Mouse (Mus musculus): ENCODE measurements around the gene Fcer2a. TPM values are rescaled to one million over a fixed set of nuclear protein-coding genes. Genes with fewer than 3 reads are reported as not detected.

Fcer2a gene
- polyA plus RNA-seq, 1 experiment from 2014 or later, result not detected

DNA sequence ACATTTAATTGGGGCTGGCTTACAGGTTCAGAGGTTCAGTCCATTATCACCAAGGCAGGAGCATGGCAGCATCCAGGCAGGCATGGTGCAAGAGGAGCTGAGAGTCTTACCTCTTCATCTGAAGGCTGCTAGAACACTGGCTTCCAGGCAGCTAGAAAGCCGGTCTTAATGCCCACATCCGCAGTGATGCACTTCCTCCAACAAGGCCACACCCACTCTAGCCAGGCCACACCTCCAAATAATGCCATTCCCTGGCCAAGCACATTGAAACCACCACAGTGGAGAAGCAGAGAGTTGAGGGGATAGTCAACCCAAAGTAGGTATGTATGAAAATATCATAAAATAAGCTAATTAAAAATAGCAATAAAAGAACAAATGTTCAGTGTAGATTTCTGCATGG lies 23.6 kb downstream of the Fcer2a start:
- Histone ChIP-seq H3K27ac (ENCODE audit: low read length) (no peak overlapping the region), H3K27me3 (ENCODE audit: control insufficient read depth, insufficient read depth, low read length) (no peaks in the 10 kb centered on the region), H3K9me3 (ENCODE audit: control insufficient read depth, low read depth, low read length) (no peaks in the 10 kb centered on the region), H3K4me3 (ENCODE audit: low read depth, low read length) (no peak overlapping the region), H3K36me3 (ENCODE audit: control insufficient read depth, insufficient read depth, low read length) (no peaks in the 10 kb centered on the region), H3K9ac (replicated peaks; ENCODE audit: low read depth, low read length) (no peak overlapping the region), H3K4me1 (ENCODE audit: control insufficient read depth, insufficient read depth, low read length) (no peaks in the 10 kb centered on the region), H3K4me2 (replicated peaks; ENCODE audit: low read depth, low read length) (no peak overlapping the region)
- WGBS, result 77% methylated on average over 2 of the region's 2 CpGs
- no peak for ATAC-seq (ENCODE audit: insufficient number of reproducible peaks, insufficient read depth, low FRiP score, low read depth)

- WGBS, result 69% methylated on average over 6 of the region's 6 CpGs
- H3K9me3 ChIP-seq (ENCODE audit: control insufficient read depth, low read depth, low read length), result no peaks in the 10 kb centered on the region
- no peak for ATAC-seq (ENCODE audit: insufficient number of reproducible peaks, insufficient read depth, low FRiP score, low read depth)
- no peaks in the 10 kb centered on the region for H3K4me1 ChIP-seq (ENCODE audit: control insufficient read depth, insufficient read depth, low read length)
- H3K27me3 ChIP-seq (ENCODE audit: control insufficient read depth, insufficient read depth, low read length), result no peaks in the 10 kb centered on the region
- no peaks in the 10 kb centered on the region for H3K36me3 ChIP-seq (ENCODE audit: control insufficient read depth, insufficient read depth, low read length)
- no peak within 1 kb of the TSS for H3K4me2 ChIP-seq (replicated peaks; ENCODE audit: low read depth, low read length)
- H3K4me3 ChIP-seq (ENCODE audit: low read depth, low read length), result no peak within 1 kb of the TSS
- no peak within 1 kb of the TSS for H3K27ac ChIP-seq (ENCODE audit: low read length)
- no peak within 1 kb of the TSS for H3K9ac ChIP-seq (replicated peaks; ENCODE audit: low read depth, low read length)
These were observed 28.5 kb downstream of the Fcer2a start, which contains the start of gene Mcemp1 for GRCm38 (mm10) chr8:3665507-3665906. Gene Mcemp1 (plus strand): TSS chr8:3665754.

- 62% methylated on average over 5 of the region's 5 CpGs for WGBS
- no peak overlapping the region for H3K27ac ChIP-seq (ENCODE audit: low read length)
- no peaks in the 10 kb centered on the region for H3K27me3 ChIP-seq (ENCODE audit: control insufficient read depth, insufficient read depth, low read length)
- H3K9me3 ChIP-seq (ENCODE audit: control insufficient read depth, low read depth, low read length), result no peaks in the 10 kb centered on the region
- no peak overlapping the region for H3K9ac ChIP-seq (replicated peaks; ENCODE audit: low read depth, low read length)
- H3K36me3 ChIP-seq (ENCODE audit: control insufficient read depth, insufficient read depth, low read length), result no peaks in the 10 kb centered on the region
- no peak overlapping the region for H3K4me3 ChIP-seq (ENCODE audit: low read depth, low read length)
- H3K4me2 ChIP-seq (replicated peaks; ENCODE audit: low read depth, low read length), result no peak overlapping the region
- no peaks in the 10 kb centered on the region for H3K4me1 ChIP-seq (ENCODE audit: control insufficient read depth, insufficient read depth, low read length)
- ATAC-seq (ENCODE audit: insufficient number of reproducible peaks, insufficient read depth, low FRiP score, low read depth), result no peak
These were observed 29.6 kb downstream of the Fcer2a start for GRCm38 (mm10) chr8:3664405-3664804.

GRCm38 (mm10) chr8:3660889-3661288 lies 33.1 kb downstream of the Fcer2a start:
- ATAC-seq (ENCODE audit: insufficient number of reproducible peaks, insufficient read depth, low FRiP score, low read depth), result no peak
- no peak overlapping the region for H3K4me3 ChIP-seq (ENCODE audit: low read depth, low read length)
- no peak overlapping the region for H3K27ac ChIP-seq (ENCODE audit: low read length)
- no peaks in the 10 kb centered on the region for H3K36me3 ChIP-seq (ENCODE audit: control insufficient read depth, insufficient read depth, low read length)
- no peaks in the 10 kb centered on the region for H3K27me3 ChIP-seq (ENCODE audit: control insufficient read depth, insufficient read depth, low read length)
- H3K4me2 ChIP-seq (replicated peaks; ENCODE audit: low read depth, low read length), result no peak overlapping the region
- H3K9me3 ChIP-seq (ENCODE audit: control insufficient read depth, low read depth, low read length), result no peaks in the 10 kb centered on the region
- WGBS, result 78% methylated on average over 8 of the region's 8 CpGs
- no peak overlapping the region for H3K9ac ChIP-seq (replicated peaks; ENCODE audit: low read depth, low read length)
- no peaks in the 10 kb centered on the region for H3K4me1 ChIP-seq (ENCODE audit: control insufficient read depth, insufficient read depth, low read length)

GRCm38 (mm10) chr8:3656725-3657381 lies 37.1 kb downstream of the Fcer2a start:
- Histone ChIP-seq H3K9ac (replicated peaks; ENCODE audit: low read depth, low read length) (no peak overlapping the region), H3K4me3 (ENCODE audit: low read depth, low read length) (no peak overlapping the region), H3K36me3 (ENCODE audit: control insufficient read depth, insufficient read depth, low read length) (no peaks in the 10 kb centered on the region), H3K27me3 (ENCODE audit: control insufficient read depth, insufficient read depth, low read length) (no peaks in the 10 kb centered on the region), H3K4me2 (replicated peaks; ENCODE audit: low read depth, low read length) (no peak overlapping the region), H3K27ac (ENCODE audit: low read length) (no peak overlapping the region), H3K4me1 (ENCODE audit: control insufficient read depth, insufficient read depth, low read length) (no peaks in the 10 kb centered on the region), H3K9me3 (ENCODE audit: control insufficient read depth, low read depth, low read length) (no peaks in the 10 kb centered on the region)
- WGBS, result 27% methylated on average over 7 of the region's 7 CpGs
- no peak; the same call in 1 of the 2 replicates for ATAC-seq (ENCODE audit: insufficient number of reproducible peaks, insufficient read depth, low FRiP score, low read depth)

GRCm38 (mm10) chr8:3655526-3655925 lies 38.4 kb downstream of the Fcer2a start, which contains the start of gene Retn:
Gene Retn (plus strand): TSS chr8:3655770.
- H3K9ac ChIP-seq (replicated peaks; ENCODE audit: low read depth, low read length), result no peak within 1 kb of the TSS
- no peak for ATAC-seq (ENCODE audit: insufficient number of reproducible peaks, insufficient read depth, low FRiP score, low read depth)
- H3K27ac ChIP-seq (ENCODE audit: low read length), result no peak within 1 kb of the TSS
- no peaks in the 10 kb centered on the region for H3K27me3 ChIP-seq (ENCODE audit: control insufficient read depth, insufficient read depth, low read length)
- no peaks in the 10 kb centered on the region for H3K9me3 ChIP-seq (ENCODE audit: control insufficient read depth, low read depth, low read length)
- H3K4me3 ChIP-seq (ENCODE audit: low read depth, low read length), result no peak within 1 kb of the TSS
- H3K4me2 ChIP-seq (replicated peaks; ENCODE audit: low read depth, low read length), result no peak within 1 kb of the TSS
- H3K36me3 ChIP-seq (ENCODE audit: control insufficient read depth, insufficient read depth, low read length), result no peaks in the 10 kb centered on the region
- 66% methylated on average over 3 of the region's 3 CpGs for WGBS
- H3K4me1 ChIP-seq (ENCODE audit: control insufficient read depth, insufficient read depth, low read length), result no peaks in the 10 kb centered on the region

DNA sequence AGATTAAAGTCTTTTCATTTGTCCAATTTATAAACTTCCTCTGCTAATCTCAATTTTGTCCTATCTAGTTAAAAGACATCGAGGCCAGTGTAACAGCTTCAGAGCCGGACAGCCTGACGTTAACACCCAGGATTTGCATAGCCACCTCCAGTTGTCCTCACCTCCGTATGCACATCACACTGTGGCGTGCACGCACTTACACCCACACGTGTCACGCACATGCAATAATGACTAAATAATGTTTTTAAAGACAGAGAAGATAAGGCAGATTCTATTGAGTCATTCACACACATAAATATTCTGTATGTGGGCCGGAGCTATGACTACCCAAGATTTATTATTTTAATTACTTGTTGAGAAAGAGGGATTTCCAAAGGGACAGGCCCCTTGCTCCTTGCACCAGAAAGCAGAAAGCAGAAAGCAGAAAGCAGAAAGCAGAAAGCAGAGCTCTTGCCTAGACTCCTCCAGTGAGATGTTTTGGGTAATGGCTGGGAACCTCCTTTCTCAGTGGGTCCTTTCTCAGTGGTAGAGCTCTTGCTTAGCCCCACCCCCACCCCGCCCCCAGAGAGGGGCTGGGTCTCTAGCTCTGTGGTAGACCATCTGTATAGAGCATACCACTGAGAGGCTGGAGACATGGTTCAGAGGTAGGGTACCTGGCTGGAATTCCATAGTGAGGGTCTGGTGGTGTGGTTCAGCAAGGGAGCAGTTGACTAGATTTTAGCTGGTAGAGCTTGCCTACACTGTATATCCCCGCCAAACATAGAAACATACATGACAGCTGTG lies 39.1 kb downstream of the Fcer2a start:
- 68% methylated on average over 11 of the region's 11 CpGs for WGBS
- no peaks in the 10 kb centered on the region for H3K36me3 ChIP-seq (ENCODE audit: control insufficient read depth, insufficient read depth, low read length)
- no peak overlapping the region for H3K4me2 ChIP-seq (replicated peaks; ENCODE audit: low read depth, low read length)
- no peak overlapping the region for H3K27ac ChIP-seq (ENCODE audit: low read length)
- H3K9me3 ChIP-seq (ENCODE audit: control insufficient read depth, low read depth, low read length), result no peaks in the 10 kb centered on the region
- no peak overlapping the region for H3K4me3 ChIP-seq (ENCODE audit: low read depth, low read length)
- no peak overlapping the region for H3K9ac ChIP-seq (replicated peaks; ENCODE audit: low read depth, low read length)
- no peaks in the 10 kb centered on the region for H3K4me1 ChIP-seq (ENCODE audit: control insufficient read depth, insufficient read depth, low read length)
- H3K27me3 ChIP-seq (ENCODE audit: control insufficient read depth, insufficient read depth, low read length), result no peaks in the 10 kb centered on the region
- ATAC-seq (ENCODE audit: insufficient number of reproducible peaks, insufficient read depth, low FRiP score, low read depth), result no peak

DNA sequence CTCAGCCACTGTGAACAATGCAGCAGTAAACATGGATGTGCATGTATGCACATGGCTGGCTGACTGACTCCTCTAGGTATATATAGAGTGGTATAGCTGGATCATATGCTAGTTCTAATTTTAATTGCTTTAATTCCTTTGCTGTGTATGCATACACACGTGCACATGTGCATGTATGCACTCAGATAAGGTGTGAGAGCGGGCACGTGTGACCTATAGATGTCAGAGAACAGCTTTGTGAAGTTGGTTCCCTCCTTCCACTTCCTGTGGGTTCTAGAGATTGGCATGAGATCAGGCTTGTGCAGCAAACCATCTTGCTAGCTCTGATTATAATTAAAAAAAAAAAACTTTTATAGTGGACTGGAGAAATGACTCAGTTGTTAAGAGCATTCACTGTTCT lies 41.1 kb downstream of the Fcer2a start:
- 63% methylated on average over 3 of the region's 3 CpGs for WGBS
- Histone ChIP-seq H3K9me3 (ENCODE audit: control insufficient read depth, low read depth, low read length) (no peaks in the 10 kb centered on the region), H3K9ac (replicated peaks; ENCODE audit: low read depth, low read length) (no peak overlapping the region), H3K4me2 (replicated peaks; ENCODE audit: low read depth, low read length) (no peak overlapping the region), H3K4me3 (ENCODE audit: low read depth, low read length) (no peak overlapping the region), H3K27me3 (ENCODE audit: control insufficient read depth, insufficient read depth, low read length) (no peaks in the 10 kb centered on the region), H3K36me3 (ENCODE audit: control insufficient read depth, insufficient read depth, low read length) (no peaks in the 10 kb centered on the region), H3K4me1 (ENCODE audit: control insufficient read depth, insufficient read depth, low read length) (no peaks in the 10 kb centered on the region), H3K27ac (ENCODE audit: low read length) (no peak overlapping the region)
- ATAC-seq (ENCODE audit: insufficient number of reproducible peaks, insufficient read depth, low FRiP score, low read depth), result no peak
